9 mouse cellular contexts compared by ENCODE assay signal in genomic region chr7:120934716-120935115, GRCm38 (mm10). TPM values are rescaled to one million over a fixed set of nuclear protein-coding genes. Genes with fewer than 3 reads are reported as not detected.
A peak's percentile ranks its signal among the peaks of the same experiment; 100 is the strongest.
DNase-seq lines count a peak whose midpoint lies in the region; ATAC-seq and TF ChIP-seq lines count a peak whose summit lies in the region.
"Had no signal": no experiment of that assay in that cellular context is flagged by ENCODE, and none has a peak within 500 bp of the region (broad histone marks: within the 10 kb centered on the region; RNA-seq: fewer than 3 reads in every experiment).

No protein-coding gene starts in this region.

- DNase-seq in cerebellum, adult 2 months: peak; percentile 43 to 50
- DNase-seq in cerebellum, adult 9-11 months: no peak
- peak; percentile 56 for DNase-seq in urinary bladder, postnatal 14 days (ENCODE audit: low spot score)
- no peak for DNase-seq in urinary bladder, postnatal 4 days (ENCODE audit: low spot score in 2 of 2)
- DNase-seq in embryonic facial prominence, embryonic 14.5 days (ENCODE audit: low spot score): peak; percentile 75
- DNase-seq in kidney, adult 18-20 months: peak; percentile 61
- DNase-seq in right cerebral cortex, postnatal 14 days: peak; percentile 21

- 25% methylated on average over 5 of the region's 5 CpGs for WGBS in cerebellum, adult 2 months
- 33% methylated on average over 5 of the region's 5 CpGs for WGBS in embryonic facial prominence, embryonic 14.5 days
- 40% methylated on average over 5 of the region's 5 CpGs for WGBS in liver, embryonic 16.5 days (ENCODE audit: insufficient replicate concordance)

- peaks cover 94% of the 10 kb centered on the region for H3K36me3 ChIP-seq in embryonic facial prominence, embryonic 14.5 days (ENCODE audit: control insufficient read depth, insufficient read depth, low read length)
- H3K36me3 ChIP-seq in liver, embryonic 16.5 days (ENCODE audit: control insufficient read depth, insufficient read depth): peaks cover 18% of the 10 kb centered on the region

- no peaks in the 10 kb centered on the region for H3K27me3 ChIP-seq in cerebellum, adult 2 months (ENCODE audit: control insufficient read depth, insufficient read depth, low read length)
- H3K27me3 ChIP-seq in embryonic facial prominence, embryonic 14.5 days (replicated peaks; ENCODE audit: control insufficient read depth, insufficient read depth, low read length): no peaks in the 10 kb centered on the region
- no peaks in the 10 kb centered on the region for H3K27me3 ChIP-seq in liver, embryonic 16.5 days (ENCODE audit: control insufficient read depth, insufficient read depth, low read depth, low read length)
- H3K27me3 ChIP-seq: lung, embryonic 15.5 days had no signal

- peak; percentile 78 for TF ChIP-seq CTCF in cerebellum, adult 2 months (IDR thresholded peaks at IDR 0.05; ENCODE audit: borderline replicate concordance, insufficient read depth, low read depth, low read length)

- peaks cover 8% of the 10 kb centered on the region; the same call in 1 of the 2 replicates for H3K4me1 ChIP-seq in cerebellum, adult 2 months (ENCODE audit: control insufficient read depth, insufficient read depth, low read length)
- no peaks in the 10 kb centered on the region for H3K4me1 ChIP-seq in embryonic facial prominence, embryonic 14.5 days (ENCODE audit: control insufficient read depth, insufficient read depth, low read length)
- H3K4me1 ChIP-seq in liver, embryonic 16.5 days (ENCODE audit: control insufficient read depth, low read depth, low read length): peaks cover 13% of the 10 kb centered on the region
- H3K4me1 ChIP-seq: lung, embryonic 15.5 days had no signal

- no peak overlapping the region for H3K9ac ChIP-seq in embryonic facial prominence, embryonic 14.5 days (ENCODE audit: low read depth, low read length)
- no peak overlapping the region for H3K9ac ChIP-seq in liver, embryonic 16.5 days (ENCODE audit: low read depth, low read length)
- H3K9ac ChIP-seq: lung, embryonic 15.5 days had no signal

- 0 out of 2 replicates have a peak, but pooled peaks have one; percentile 39 for ATAC-seq in embryonic facial prominence, embryonic 14.5 days (ENCODE audit: low read depth)
- peak; percentile 42; the same call in 1 of the 2 replicates for ATAC-seq in liver, embryonic 16.5 days (ENCODE audit: low read depth)

- H3K9me3 ChIP-seq in embryonic facial prominence, embryonic 14.5 days (ENCODE audit: control insufficient read depth, low read length): no peaks in the 10 kb centered on the region
- H3K9me3 ChIP-seq in liver, embryonic 16.5 days (replicated peaks; ENCODE audit: control insufficient read depth, low read length): no peaks in the 10 kb centered on the region
- H3K9me3 ChIP-seq: lung, embryonic 15.5 days had no signal

- TF ChIP-seq POLR2A in cerebellum, adult 2 months (IDR thresholded peaks at IDR 0.05; ENCODE audit: borderline replicate concordance, insufficient read depth, low read length): no peak

- H3K4me3 ChIP-seq in cerebellum, adult 2 months (replicated peaks; ENCODE audit: insufficient read depth, low read depth, low read length): no peak overlapping the region
- H3K4me3 ChIP-seq in embryonic facial prominence, embryonic 14.5 days (ENCODE audit: low read depth, low read length): no peak overlapping the region
- no peak overlapping the region for H3K4me3 ChIP-seq in liver, embryonic 16.5 days (ENCODE audit: low read depth, low read length)
- H3K4me3 ChIP-seq: lung, embryonic 15.5 days had no signal

- no peak overlapping the region for H3K4me2 ChIP-seq in embryonic facial prominence, embryonic 14.5 days (ENCODE audit: low read depth, low read length)
- H3K4me2 ChIP-seq in liver, embryonic 16.5 days (ENCODE audit: low read depth, low read length): no peak overlapping the region
- H3K4me2 ChIP-seq: lung, embryonic 15.5 days had no signal

- no peak overlapping the region for H3K27ac ChIP-seq in cerebellum, adult 2 months (ENCODE audit: insufficient read depth, low read length)
- H3K27ac ChIP-seq in embryonic facial prominence, embryonic 14.5 days (replicated peaks; ENCODE audit: low read depth, low read length): no peak overlapping the region
- no peak overlapping the region for H3K27ac ChIP-seq in liver, embryonic 16.5 days (ENCODE audit: low read length)
- H3K27ac ChIP-seq: lung, embryonic 15.5 days had no signal

RNA-seq across cellular contexts. Expression of gene Polr3e, which starts 17.2 kb away (rescaled TPM):
- 27.2 and 28.9 TPM in 2 replicates for polyA plus RNA-seq in cerebellum, adult 2 months (2012; rRNA removed)
- 21.8 and 26.2 TPM in 2 replicates for polyA plus RNA-seq in embryonic facial prominence, embryonic 14.5 days (2014; fragmentation: Nextera tagmentation; extraction: Ambion mirVana)
- 10.1 and 10.4 TPM in 2 replicates for polyA plus RNA-seq in liver, embryonic 16.5 days (2015; fragmentation: Nextera tagmentation; extraction: Ambion mirVana)

RNA-seq across cellular contexts. Expression of gene Cdr2, which starts 47.4 kb away (rescaled TPM):
- polyA plus RNA-seq in cerebellum, adult 2 months (2012; rRNA removed): 41.7 and 50.2 TPM in 2 replicates
- 17.5 and 21.0 TPM in 2 replicates for polyA plus RNA-seq in embryonic facial prominence, embryonic 14.5 days (2014; fragmentation: Nextera tagmentation; extraction: Ambion mirVana)
- 47.9 and 51.5 TPM in 2 replicates for polyA plus RNA-seq in liver, embryonic 16.5 days (2015; fragmentation: Nextera tagmentation; extraction: Ambion mirVana)

RNA-seq across cellular contexts. Expression of gene Mfsd13b, which starts 47.6 kb away (rescaled TPM):
- polyA plus RNA-seq in cerebellum, adult 2 months (2012; rRNA removed): 0.54 and 0.61 TPM in 2 replicates
- polyA plus RNA-seq in embryonic facial prominence, embryonic 14.5 days (2014; fragmentation: Nextera tagmentation; extraction: Ambion mirVana): 0.55 TPM in 1 of 2 replicates, not detected in the other
- not detected in 2 replicates for polyA plus RNA-seq in liver, embryonic 16.5 days (2015; fragmentation: Nextera tagmentation; extraction: Ambion mirVana)

Comparison
In these comparisons a context has a peak if more than half of its experiments do, and no peak if none do; other contexts are left out.
1. DNase-seq: peak in cerebellum, adult 2 months (2 of 2), urinary bladder, postnatal 14 days (single experiment), embryonic facial prominence, embryonic 14.5 days (single experiment), kidney, adult 18-20 months (single experiment) and right cerebral cortex, postnatal 14 days (single experiment); none in cerebellum, adult 9-11 months (single experiment) and urinary bladder, postnatal 4 days (0 of 2).